Comparison of ENCODE assay signal across 8 mouse cellular contexts in genomic region chr8:71381971-71382961, GRCm38 (mm10). TPM values are rescaled to one million over a fixed set of nuclear protein-coding genes. Genes with fewer than 3 reads are reported as not detected.
DNase-seq lines count a peak whose midpoint lies in the region; ATAC-seq and TF ChIP-seq lines count a peak whose summit lies in the region.

No protein-coding gene starts in this region.

- H3K4me2 ChIP-seq in hindbrain, embryonic 13.5 days: peak overlapping the region; percentile 100

- no peaks in the 10 kb centered on the region for H3K9me3 ChIP-seq in G1E (replicated peaks)
- H3K9me3 ChIP-seq in hindbrain, embryonic 13.5 days: no peaks in the 10 kb centered on the region

- peaks cover 22% of the 10 kb centered on the region for H3K27me3 ChIP-seq in G1E (ENCODE audit: insufficient read depth, low read length)
- H3K27me3 ChIP-seq in hindbrain, embryonic 13.5 days: no peaks in the 10 kb centered on the region

- peak overlapping the region; percentile 90 for H3K27ac ChIP-seq in hindbrain, embryonic 13.5 days
- H3K27ac ChIP-seq in macrophage: no peak overlapping the region

- H3K9ac ChIP-seq in hindbrain, embryonic 13.5 days: peak overlapping the region; percentile 87

- WGBS in hindbrain, embryonic 13.5 days: under 1% methylated on average over 45 of the region's 80 CpGs
- WGBS in macrophage (ENCODE audit: missing documents): 8% methylated on average over 54 of the region's 80 CpGs

- ATAC-seq in G1E (ENCODE audit: extremely low read depth, insufficient number of reproducible peaks, low FRiP score, poor library complexity, severe bottlenecking): no peak; the same call in 1 of the 2 replicates
- peak; percentile 74 for ATAC-seq in hindbrain, embryonic 13.5 days (ENCODE audit: low FRiP score)

- H3K4me3 ChIP-seq in G1E (ENCODE audit: low read depth, low read length) (peak overlapping the region; percentile 77), macrophage (ENCODE audit: inconsistent target) (peak overlapping the region; percentile 35)
- H3K4me3 ChIP-seq in hindbrain, embryonic 13.5 days: peak overlapping the region; percentile 62

- peaks cover 44% of the 10 kb centered on the region for H3K4me1 ChIP-seq in G1E (ENCODE audit: insufficient read depth, low read depth, low read length)
- H3K4me1 ChIP-seq in hindbrain, embryonic 13.5 days (replicated peaks): peaks cover 55% of the 10 kb centered on the region

- TF ChIP-seq CTCF in G1E (IDR thresholded peaks at IDR 0.05; ENCODE audit: low read depth, low read length): no peak

- no peaks in the 10 kb centered on the region for H3K79me2 ChIP-seq in macrophage (ENCODE audit: inconsistent target)

- peak; percentile 86 for DNase-seq in G1E (ENCODE audit: low spot score)
- DNase-seq in cerebellum, adult 18-20 months: peak; percentile 74 to 88
- DNase-seq in forelimb bud, embryonic 11.5 days (ENCODE audit: low read depth, low spot score): peak; percentile 80
- DNase-seq in left cerebral cortex, adult 18-20 months (ENCODE audit: low spot score in 2 of 2): peak; percentile 53 to 74
- peak; percentile 76 for DNase-seq in retina, postnatal 7 days (ENCODE audit: low read depth, low spot score)
- peak; percentile 89 for DNase-seq in urinary bladder, postnatal 14 days (ENCODE audit: low spot score)

- H3K36me3 ChIP-seq in G1E (replicated peaks): peaks cover 14% of the 10 kb centered on the region
- H3K36me3 ChIP-seq in hindbrain, embryonic 13.5 days: peaks cover 7% of the 10 kb centered on the region
- no peaks in the 10 kb centered on the region for H3K36me3 ChIP-seq in macrophage (ENCODE audit: inconsistent target)

RNA-seq across cellular contexts. Expression of gene Nr2f6, which starts 0.5 kb away (rescaled TPM):
- total RNA-seq in G1E (2014; fragmentation: Nextera tagmentation) (6.4 and 8.6 TPM in 2 replicates), G1E (2017) (9.7 and 17.0 TPM in 2 replicates)
- polyA plus RNA-seq in G1E (2012) (36.0 and 47.8 TPM in 2 replicates), macrophage (2018) (3.7 to 12.5 TPM (median 11.6 TPM) in 3 replicates)
- 20.2 and 21.3 TPM in 2 replicates for polyA plus RNA-seq in hindbrain, embryonic 13.5 days (2015; fragmentation: Nextera tagmentation; extraction: Ambion mirVana)
- 10 to 100 TPM; 42.6 to 46.2 TPM for total RNA-seq in left cerebral cortex, adult 18-20 months (2021)
- 10 to 100 TPM in 8 of 26 experiments, 1 to 10 TPM in 18; 3.1 to 21.7 (median 7.9) TPM for total RNA-seq in macrophage (2018; cell fraction: chromatin; rRNA removed)
- 10 to 100 TPM in 14 of 26 experiments, 1 to 10 TPM in 12; 5.1 to 16.5 (median 10.1) TPM for total RNA-seq in macrophage (2018; cell fraction: cytosol; rRNA removed)
- 10 to 100 TPM in 14 of 26 experiments, 1 to 10 TPM in 12; 4.8 to 22.1 (median 10.2) TPM for total RNA-seq in macrophage (2018; cell fraction: nucleus; rRNA removed)

RNA-seq across cellular contexts. Expression of gene Ocel1, which starts 11.2 kb away (rescaled TPM):
- total RNA-seq in G1E (2014; fragmentation: Nextera tagmentation) (4.7 and 6.2 TPM in 2 replicates), G1E (2017) (18.0 and 25.8 TPM in 2 replicates)
- polyA plus RNA-seq in G1E (2012) (32.3 and 37.6 TPM in 2 replicates), macrophage (2018) (10.2 to 15.8 TPM (median 13.3 TPM) in 3 replicates)
- 4.6 and 6.2 TPM in 2 replicates for polyA plus RNA-seq in hindbrain, embryonic 13.5 days (2015; fragmentation: Nextera tagmentation; extraction: Ambion mirVana)
- 10 to 100 TPM; 15.0 to 16.0 TPM for total RNA-seq in left cerebral cortex, adult 18-20 months (2021)
- 10 to 100 TPM in 23 of 26 experiments, 1 to 10 TPM in 3; 7.5 to 60.0 (median 27.1) TPM for total RNA-seq in macrophage (2018; cell fraction: chromatin; rRNA removed)
- 10 to 100 TPM; 11.0 to 31.9 (median 21.0) TPM for total RNA-seq in macrophage (2018; cell fraction: cytosol; rRNA removed)
- total RNA-seq in macrophage (2018; cell fraction: nucleus; rRNA removed): 10 to 100 TPM in 23 of 26 experiments, 1 to 10 TPM in 3; 5.8 to 62.8 (median 26.0) TPM

RNA-seq across cellular contexts. Expression of gene Ushbp1, which starts 13.3 kb away (rescaled TPM):
- total RNA-seq in G1E (2014; fragmentation: Nextera tagmentation) (not detected in 2 replicates), G1E (2017) (0.06 and 0.11 TPM in 2 replicates)
- polyA plus RNA-seq in G1E (2012) (0.08 and 0.09 TPM in 2 replicates), macrophage (2018) (not detected in 3 replicates)
- 6.2 and 7.1 TPM in 2 replicates for polyA plus RNA-seq in hindbrain, embryonic 13.5 days (2015; fragmentation: Nextera tagmentation; extraction: Ambion mirVana)
- total RNA-seq in left cerebral cortex, adult 18-20 months (2021): 1 to 10 TPM; 3.3 to 4.2 TPM
- total RNA-seq in macrophage (2018; cell fraction: chromatin; rRNA removed): not detected
- not detected for total RNA-seq in macrophage (2018; cell fraction: cytosol; rRNA removed)
- total RNA-seq in macrophage (2018; cell fraction: nucleus; rRNA removed): not detected

RNA-seq across cellular contexts. Expression of gene Babam1, which starts 14.4 kb away (rescaled TPM):
- 58.4 and 83.8 TPM in 2 replicates for total RNA-seq in G1E (2014; fragmentation: Nextera tagmentation)
- 90.3 and 92.1 TPM in 2 replicates for total RNA-seq in G1E (2017)
- polyA plus RNA-seq in G1E (2012): 106 and 107 TPM in 2 replicates
- 83.3 and 90.9 TPM in 2 replicates for polyA plus RNA-seq in hindbrain, embryonic 13.5 days (2015; fragmentation: Nextera tagmentation; extraction: Ambion mirVana)
- total RNA-seq in left cerebral cortex, adult 18-20 months (2021): 100 to 1,000 TPM; 104 to 107 TPM
- 100 to 1,000 TPM in 4 of 26 experiments, 10 to 100 TPM in 22; 25.6 to 122 (median 73.2) TPM for total RNA-seq in macrophage (2018; cell fraction: chromatin; rRNA removed)
- total RNA-seq in macrophage (2018; cell fraction: cytosol; rRNA removed): 10 to 100 TPM; 57.0 to 87.0 (median 72.8) TPM
- total RNA-seq in macrophage (2018; cell fraction: nucleus; rRNA removed): 100 to 1,000 TPM in 3 of 26 experiments, 10 to 100 TPM in 23; 46.0 to 113 (median 70.0) TPM
- 69.5 to 91.2 TPM (median 74.0 TPM) in 3 replicates for polyA plus RNA-seq in macrophage (2018)

RNA-seq across cellular contexts. Expression of gene Use1, which starts 15.6 kb away (rescaled TPM):
- 23.3 and 34.5 TPM in 2 replicates for total RNA-seq in G1E (2014; fragmentation: Nextera tagmentation)
- 70.8 and 81.0 TPM in 2 replicates for total RNA-seq in G1E (2017)
- polyA plus RNA-seq in G1E (2012): 151 and 198 TPM in 2 replicates
- 109 and 112 TPM in 2 replicates for polyA plus RNA-seq in hindbrain, embryonic 13.5 days (2015; fragmentation: Nextera tagmentation; extraction: Ambion mirVana)
- 100 to 1,000 TPM; 116 to 126 TPM for total RNA-seq in left cerebral cortex, adult 18-20 months (2021)
- 100 to 1,000 TPM in 16 of 26 experiments, 10 to 100 TPM in 10; 44.5 to 178 (median 118) TPM for total RNA-seq in macrophage (2018; cell fraction: chromatin; rRNA removed)
- total RNA-seq in macrophage (2018; cell fraction: cytosol; rRNA removed): 100 to 1,000 TPM in 20 of 26 experiments, 10 to 100 TPM in 6; 75.1 to 172 (median 110) TPM
- total RNA-seq in macrophage (2018; cell fraction: nucleus; rRNA removed): 100 to 1,000 TPM in 12 of 26 experiments, 10 to 100 TPM in 14; 49.8 to 147 (median 94.9) TPM
- 88.4 to 157 TPM (median 128 TPM) in 3 replicates for polyA plus RNA-seq in macrophage (2018)
